Mouse (Mus musculus): ENCODE data around the gene Ackr4. TPM values are rescaled to one million over a fixed set of nuclear protein-coding genes. Genes with fewer than 3 reads are reported as not detected.

Gene Ackr4
- polyA plus RNA-seq (2021), result 0.23 TPM

DNA sequence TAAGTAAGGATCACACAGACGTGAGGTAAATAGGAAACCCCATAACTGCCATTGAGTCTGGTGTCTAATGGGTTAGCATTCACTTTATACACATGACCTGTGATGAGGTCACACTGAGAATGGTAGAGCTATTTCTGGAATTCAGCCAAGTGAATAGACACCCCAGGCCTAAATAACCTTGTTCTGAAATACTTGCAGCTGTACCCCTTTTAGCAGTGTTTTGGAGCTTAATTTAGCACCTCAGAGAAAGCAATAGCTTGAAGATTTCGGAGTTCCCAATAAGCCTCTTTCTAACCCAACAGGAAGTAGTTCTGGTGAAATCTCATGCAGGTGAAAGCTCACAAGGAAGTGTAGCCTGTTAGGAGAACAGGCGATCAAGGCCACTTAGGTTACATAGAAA is at the start of gene Ackr4:
Ackr4 (minus strand) TSS at position 101 of the 400 bp plus-strand sequence.
- TF ChIP-seq CTCF (IDR thresholded peaks at IDR 0.05), result no peak
- ATAC-seq (no peak), DNase-seq (ENCODE audit: low read depth, low spot score) (no peak)
- CTCF ChIA-PET, result interaction anchor here (1.5 kb wide), 1 partner anchor 13 kb away, joined by 4 read pairs; no protein-coding TSS in a partner anchor
- H3K27me3 ChIP-seq, result no peaks in the 10 kb centered on the region
- POLR2A ChIA-PET, result interaction anchor here (0.8 to 0.9 kb wide), 2 partner anchors 24 to 82 kb away, joined by 3 to 4 read pairs; no protein-coding TSS in a partner anchor
- in situ Hi-C loops (cut with MboI; ENCODE audit: low pct_unique_long_range_greater_than_20kb), result no loop called here

DNA sequence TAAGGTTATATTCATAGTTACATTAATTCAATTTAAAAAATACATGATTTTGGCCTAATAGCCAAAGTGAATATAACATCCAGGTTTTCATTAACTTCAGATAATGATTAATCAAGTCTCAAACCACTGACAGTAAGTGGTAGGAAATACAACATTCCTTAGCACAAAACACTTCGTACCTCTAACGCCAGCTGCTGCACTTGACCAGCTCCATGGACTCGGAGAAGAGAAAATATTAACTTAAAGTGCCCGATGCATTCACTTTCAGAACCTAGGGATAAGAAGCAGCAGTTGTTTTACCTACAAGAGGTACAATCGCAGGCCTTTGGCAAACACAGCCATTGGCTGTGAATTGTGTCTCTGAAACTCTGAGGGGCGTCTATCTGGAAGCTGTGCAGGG is 45.6 kb upstream of the Ackr4 start:
- ChIA-PET POLR2A (no interaction called here), CTCF (interaction anchor here (1.5 kb wide), 1 partner anchor 17 kb away, joined by 5 read pairs; no protein-coding TSS in a partner anchor)
- ATAC-seq (peak; percentile 85), DNase-seq (ENCODE audit: low read depth, low spot score) (peak; percentile 19)
- no peak for TF ChIP-seq CTCF (IDR thresholded peaks at IDR 0.05)
- no peaks in the 10 kb centered on the region for H3K27me3 ChIP-seq
- in situ Hi-C loops (cut with MboI; ENCODE audit: low pct_unique_long_range_greater_than_20kb), result no loop called here

DNA sequence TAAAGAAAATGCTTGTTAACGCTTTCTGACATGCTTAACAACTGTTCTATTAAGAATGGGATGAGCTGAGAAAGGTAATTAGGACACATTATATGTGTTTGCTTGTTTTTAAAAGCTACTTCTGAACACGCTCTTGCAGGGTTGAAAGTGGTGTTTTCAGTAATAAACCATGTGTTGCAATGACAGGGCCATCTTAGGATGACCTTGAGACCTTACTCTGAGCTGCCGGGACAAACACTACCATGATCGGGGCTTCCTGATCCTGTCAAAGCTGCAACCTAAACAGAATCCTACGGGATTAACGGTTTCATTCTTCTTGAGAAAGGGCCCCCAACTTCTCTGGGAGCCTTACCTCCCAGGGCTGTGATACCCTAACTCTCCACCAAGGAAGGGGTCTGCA is 44.9 kb upstream of the Ackr4 start:
- ChIA-PET POLR2A (interaction anchor here (0.6 kb wide), 1 partner anchor 38 kb away, joined by 10 read pairs; no protein-coding TSS in a partner anchor), CTCF (interaction anchor here (1.5 kb wide), 1 partner anchor 10 kb away, joined by 6 read pairs; no protein-coding TSS in a partner anchor)
- in situ Hi-C loops (cut with MboI; ENCODE audit: low pct_unique_long_range_greater_than_20kb), result no loop called here
- ATAC-seq, result no peak
- no peak for DNase-seq (ENCODE audit: low read depth, low spot score)
- no peaks in the 10 kb centered on the region for H3K27me3 ChIP-seq
- TF ChIP-seq CTCF (IDR thresholded peaks at IDR 0.05), result no peak

GRCm38 (mm10) chr9:104169986-104170385 is 43.3 kb upstream of the Ackr4 start:
- POLR2A ChIA-PET, result no interaction called here
- TF ChIP-seq CTCF (IDR thresholded peaks at IDR 0.05), result no peak
- in situ Hi-C loops (cut with MboI; ENCODE audit: low pct_unique_long_range_greater_than_20kb), result no loop called here
- CTCF ChIA-PET, result interaction anchor here (0.8 to 1.6 kb wide), 2 partner anchors 8 to 10 kb away, joined by 3 read pairs; no protein-coding TSS in a partner anchor
- no peak for ATAC-seq
- DNase-seq (ENCODE audit: low read depth, low spot score), result no peak
- H3K27me3 ChIP-seq, result no peaks in the 10 kb centered on the region

- DNase-seq (ENCODE audit: low read depth, low spot score), result no peak
- no peaks in the 10 kb centered on the region for H3K27me3 ChIP-seq
- in situ Hi-C loops (cut with MboI; ENCODE audit: low pct_unique_long_range_greater_than_20kb), result no loop called here
- ATAC-seq, result no peak
- no peak for TF ChIP-seq CTCF (IDR thresholded peaks at IDR 0.05)
- POLR2A ChIA-PET, result no interaction called here
- CTCF ChIA-PET, result interaction anchor here (1.4 kb wide), 1 partner anchor 10 kb away, joined by 3 read pairs; no protein-coding TSS in a partner anchor
These were observed 39.2 kb upstream of the Ackr4 start for GRCm38 (mm10) chr9:104165926-104166325.

DNA sequence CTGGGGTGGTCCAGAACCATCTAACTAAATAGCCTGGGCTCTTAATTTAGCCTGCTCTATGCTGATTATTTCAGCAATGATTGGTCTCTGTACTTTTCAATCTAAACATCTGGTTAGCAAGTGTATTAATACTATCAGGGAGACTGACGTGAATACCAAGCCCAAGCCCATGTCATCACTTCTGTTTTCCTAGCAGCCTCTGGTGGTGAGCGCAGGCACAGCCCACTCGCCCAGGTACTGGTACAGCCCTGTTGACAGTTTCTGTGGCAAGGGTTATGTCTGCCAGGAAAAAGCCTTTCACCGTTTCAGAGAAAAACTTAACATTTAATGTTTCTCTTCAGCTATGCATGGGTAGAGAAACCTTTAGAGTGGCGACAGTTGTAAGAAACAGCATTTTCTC is 37.5 kb upstream of the Ackr4 start:
- ATAC-seq, result no peak
- POLR2A ChIA-PET, result no interaction called here
- CTCF ChIA-PET, result interaction anchor here (0.8 to 1.4 kb wide), 3 partner anchors 8 to 21 kb away, joined by 3 to 4 read pairs (median 3); no protein-coding TSS in a partner anchor
- TF ChIP-seq CTCF (IDR thresholded peaks at IDR 0.05), result no peak
- no peak for DNase-seq (ENCODE audit: low read depth, low spot score)
- H3K27me3 ChIP-seq, result no peaks in the 10 kb centered on the region
- in situ Hi-C loops (cut with MboI; ENCODE audit: low pct_unique_long_range_greater_than_20kb), result no loop called here

DNA sequence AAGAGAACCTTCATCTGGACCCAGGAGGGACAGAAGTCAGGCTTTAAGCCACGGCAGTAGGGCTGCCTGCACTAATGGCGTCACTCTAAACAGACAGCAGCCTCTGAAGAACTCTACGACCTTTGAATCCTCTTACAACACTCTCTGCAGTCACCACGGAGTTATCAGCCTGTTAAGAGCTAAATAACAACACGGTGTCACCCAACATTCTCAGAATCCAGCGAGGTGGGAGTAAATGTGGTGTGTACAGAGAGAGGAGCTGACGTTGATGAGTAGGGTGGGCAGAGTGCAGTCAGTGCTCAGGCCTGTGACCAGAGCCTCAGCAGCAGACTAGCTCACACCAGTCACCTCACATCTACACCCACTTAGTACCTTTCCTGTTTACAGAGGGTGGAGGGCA is 34.4 kb upstream of the Ackr4 start:
- no peak for TF ChIP-seq CTCF (IDR thresholded peaks at IDR 0.05)
- DNase-seq (ENCODE audit: low read depth, low spot score) (no peak), ATAC-seq (no peak)
- ChIA-PET POLR2A (no interaction called here), CTCF (interaction anchor here (1.1 to 1.7 kb wide), 2 partner anchors 9 to 10 kb away, joined by 3 to 6 read pairs; no protein-coding TSS in a partner anchor)
- in situ Hi-C loops (cut with MboI; ENCODE audit: low pct_unique_long_range_greater_than_20kb), result no loop called here
- H3K27me3 ChIP-seq, result no peaks in the 10 kb centered on the region

DNA sequence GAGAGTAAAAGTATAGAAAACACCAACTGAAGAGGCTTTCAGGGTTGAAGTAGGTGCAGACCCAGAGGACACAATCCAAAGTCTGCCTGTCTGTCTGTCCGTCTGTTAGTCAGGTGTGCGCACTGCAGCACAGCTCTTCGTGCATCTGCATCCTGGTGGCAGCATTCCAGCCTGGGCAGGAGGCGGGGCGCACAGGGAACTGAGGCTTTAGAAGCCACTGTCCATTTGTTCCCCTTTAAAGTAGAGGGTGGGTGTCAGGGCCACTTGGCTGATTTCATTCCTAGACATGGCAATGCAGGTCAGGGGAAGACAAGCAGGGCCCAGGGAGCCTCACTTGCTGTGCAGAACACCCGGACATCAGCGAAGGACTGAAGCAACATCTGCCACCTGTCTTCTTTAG is 30.6 kb upstream of the Ackr4 start:
- no peak for TF ChIP-seq CTCF (IDR thresholded peaks at IDR 0.05)
- CTCF ChIA-PET, result no interaction called here
- POLR2A ChIA-PET, result no interaction called here
- DNase-seq (ENCODE audit: low read depth, low spot score), result no peak
- no peak for ATAC-seq
- no peaks in the 10 kb centered on the region for H3K27me3 ChIP-seq
- in situ Hi-C loops (cut with MboI; ENCODE audit: low pct_unique_long_range_greater_than_20kb), result no loop called here

GRCm38 (mm10) chr9:104156506-104156905 is 29.8 kb upstream of the Ackr4 start:
- ChIA-PET POLR2A (no interaction called here), CTCF (interaction anchor here (0.9 to 1.5 kb wide), 4 partner anchors 8 to 80 kb away, joined by 3 read pairs; no protein-coding TSS in a partner anchor)
- H3K27me3 ChIP-seq, result no peaks in the 10 kb centered on the region
- ATAC-seq (no peak), DNase-seq (ENCODE audit: low read depth, low spot score) (no peak)
- TF ChIP-seq CTCF (IDR thresholded peaks at IDR 0.05), result no peak
- in situ Hi-C loops (cut with MboI; ENCODE audit: low pct_unique_long_range_greater_than_20kb), result no loop called here

GRCm38 (mm10) chr9:104155100-104155715 is 28.5 kb upstream of the Ackr4 start:
- TF ChIP-seq CTCF (IDR thresholded peaks at IDR 0.05), result no peak
- DNase-seq (ENCODE audit: low read depth, low spot score) (no peak), ATAC-seq (no peak)
- ChIA-PET CTCF (interaction anchor here (0.9 to 1.5 kb wide), 3 partner anchors 11 to 79 kb away, joined by 3 read pairs; no protein-coding TSS in a partner anchor), POLR2A (no interaction called here)
- H3K27me3 ChIP-seq, result no peaks in the 10 kb centered on the region
- in situ Hi-C loops (cut with MboI; ENCODE audit: low pct_unique_long_range_greater_than_20kb), result no loop called here

- ChIA-PET POLR2A (no interaction called here), CTCF (interaction anchor here (1.5 kb wide), 1 partner anchor 7 kb away, joined by 5 read pairs; no protein-coding TSS in a partner anchor)
- H3K27me3 ChIP-seq, result no peaks in the 10 kb centered on the region
- in situ Hi-C loops (cut with MboI; ENCODE audit: low pct_unique_long_range_greater_than_20kb), result no loop called here
- DNase-seq (ENCODE audit: low read depth, low spot score) (no peak), ATAC-seq (no peak)
- TF ChIP-seq CTCF (IDR thresholded peaks at IDR 0.05), result no peak
These were observed 25.4 kb upstream of the Ackr4 start for GRCm38 (mm10) chr9:104152121-104152520.

All from Patski (cell line).